Mouse (Mus musculus) embryonic facial prominence, embryonic 15.5 days (tissue): Measurements from ENCODE around the gene Cd3eap. TPM values are rescaled to one million over a fixed set of nuclear protein-coding genes. Genes with fewer than 3 reads are reported as not detected.

Source experiments
- ATAC-seq: fragments of 200-750 bp; cut with Nextera tagmentation; 2 replicates; pipeline ENCODE4 v1.8.0; 2017; ENCODE audit warnings: low read depth, moderate TSS enrichment; ENCODE audit not compliant: insufficient number of reproducible peaks, low FRiP score, low TSS enrichment
- H3K27ac ChIP-seq: fragments of 300-500 bp; sonication (generic); replicated peaks from 2 replicates; pipeline ENCODE4 v1.5.1; 2015; ENCODE audit warnings: mild to moderate bottlenecking, inconsistent platforms
- H3K27me3 ChIP-seq: fragments of 300-500 bp; sonication (generic); 2 replicates; pipeline ENCODE4 v1.6.1; 2015; ENCODE audit warnings: inconsistent platforms
- H3K36me3 ChIP-seq: fragments of 300-500 bp; sonication (generic); 2 replicates; pipeline ENCODE4 v1.6.1; 2015; ENCODE audit warnings: mild to moderate bottlenecking, inconsistent platforms
- H3K4me1 ChIP-seq: fragments of 300-500 bp; sonication (generic); 2 replicates; pipeline ENCODE4 v1.6.1; 2015; ENCODE audit warnings: inconsistent platforms
- H3K4me2 ChIP-seq: fragments of 300-500 bp; sonication (generic); replicated peaks from 2 replicates; pipeline ENCODE4 v1.6.1; 2015; ENCODE audit warnings: mild to moderate bottlenecking, inconsistent platforms
- H3K4me3 ChIP-seq: fragments of 300-500 bp; sonication (generic); replicated peaks from 2 replicates; pipeline ENCODE4 v1.5.1; 2015; ENCODE audit warnings: mild to moderate bottlenecking, inconsistent platforms
- H3K9ac ChIP-seq: fragments of 300-500 bp; sonication (generic); 2 replicates; pipeline ENCODE4 v1.6.1; 2015; ENCODE audit warnings: inconsistent platforms
- H3K9me3 ChIP-seq: fragments of 300-500 bp; sonication (generic); replicated peaks from 2 replicates; pipeline ENCODE4 v1.6.1; 2016; ENCODE audit warnings: inconsistent platforms
- WGBS: fragments of 180-500 bp; shearing (Covaris S2); methylation state at CpG from one replicate; pipeline ENCODE4 v1.1.7; 2015; 5-methylcytosine and 5-hydroxymethylcytosine counted together
- polyA plus RNA-seq: library from polyadenylated mRNA; unstranded; fragments of >200 nt; fragmentation: Nextera tagmentation; extraction: Ambion mirVana; gene quantifications from 2 replicates; pipeline ENCODE4 v1.2.1, GENCODE M21; 2015

Gene Cd3eap
- 30.4 and 32.0 TPM in 2 replicates for polyA plus RNA-seq

DNA sequence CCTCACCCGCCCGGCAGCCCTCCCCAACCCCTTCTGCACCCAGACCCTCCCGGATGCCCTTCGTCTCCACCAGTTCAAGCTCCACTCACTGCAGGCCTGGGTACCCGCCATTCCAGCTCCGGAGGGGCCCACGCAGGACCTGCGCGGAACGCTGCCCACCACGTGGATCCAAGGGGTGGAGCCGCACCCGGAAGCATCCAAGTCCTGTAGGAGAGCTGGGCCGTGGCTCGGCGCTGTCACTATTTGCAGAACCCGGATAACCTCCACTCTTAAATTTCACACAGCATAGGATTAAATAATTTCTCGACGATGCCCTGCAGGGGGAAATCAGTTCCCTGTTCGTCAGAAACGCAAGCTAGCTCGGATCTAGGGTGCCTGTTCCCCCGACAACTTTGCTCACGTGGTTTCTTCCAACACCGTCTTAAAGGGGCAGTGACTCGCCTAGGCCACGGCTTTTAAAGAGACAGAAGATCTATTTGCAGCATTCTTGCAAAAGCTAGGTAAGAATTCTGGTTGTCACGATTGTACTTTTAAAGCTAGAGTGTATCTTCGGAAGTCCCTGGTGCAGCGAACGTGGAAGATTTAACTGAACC is at the start of gene Cd3eap, which contains the start of gene Ppp1r13l:
Gene Cd3eap, minus strand, starts transcription at position 185 of the 593 bp plus-strand sequence.
Gene Ppp1r13l, plus strand, starts transcription at position 451 of the 593 bp plus-strand sequence.
- peak within 1 kb of the TSS; percentile 51 for H3K9ac ChIP-seq
- peak; percentile 76 for ATAC-seq
- peaks cover 34% of the 10 kb centered on the region for H3K36me3 ChIP-seq
- H3K27me3 ChIP-seq, result no peaks in the 10 kb centered on the region
- peaks cover 49% of the 10 kb centered on the region for H3K4me1 ChIP-seq
- H3K9me3 ChIP-seq, result no peaks in the 10 kb centered on the region
- H3K4me3 ChIP-seq, result peak within 1 kb of the TSS; percentile 75
- under 1% methylated on average over 31 of the region's 31 CpGs for WGBS
- peak within 1 kb of the TSS; percentile 87 for H3K27ac ChIP-seq
- peak within 1 kb of the TSS; percentile 89 for H3K4me2 ChIP-seq

DNA sequence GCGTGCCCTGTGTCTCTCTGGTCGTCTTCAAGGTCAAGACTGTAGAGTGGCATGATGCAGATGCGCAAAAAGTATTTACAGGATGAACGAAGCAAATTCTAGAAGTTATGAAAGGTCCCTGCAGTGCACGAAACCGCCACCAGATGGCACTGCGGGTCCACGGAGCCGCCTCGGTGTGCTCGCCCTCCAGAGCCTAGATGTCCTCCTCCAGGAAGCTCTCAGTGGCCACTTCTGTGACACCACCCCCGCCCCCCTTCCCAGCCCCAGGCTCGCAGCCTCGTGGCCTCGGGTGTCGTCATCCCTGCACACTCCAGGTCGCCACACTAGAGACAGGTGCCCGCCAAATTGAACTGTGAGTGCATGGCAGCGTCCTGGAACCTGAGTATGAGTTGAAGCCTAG is 46.1 kb upstream of the Cd3eap start:
- H3K27ac ChIP-seq, result no peak overlapping the region
- H3K9ac ChIP-seq, result no peak overlapping the region
- no peaks in the 10 kb centered on the region for H3K9me3 ChIP-seq
- peak overlapping the region; percentile 28; the same call in 1 of the 2 replicates for H3K4me2 ChIP-seq
- no peaks in the 10 kb centered on the region for H3K36me3 ChIP-seq
- no peak for ATAC-seq
- no peak overlapping the region for H3K4me3 ChIP-seq
- peaks cover 31% of the 10 kb centered on the region for H3K27me3 ChIP-seq
- peaks cover 14% of the 10 kb centered on the region for H3K4me1 ChIP-seq
- 3% methylated on average over 19 of the region's 19 CpGs for WGBS

DNA sequence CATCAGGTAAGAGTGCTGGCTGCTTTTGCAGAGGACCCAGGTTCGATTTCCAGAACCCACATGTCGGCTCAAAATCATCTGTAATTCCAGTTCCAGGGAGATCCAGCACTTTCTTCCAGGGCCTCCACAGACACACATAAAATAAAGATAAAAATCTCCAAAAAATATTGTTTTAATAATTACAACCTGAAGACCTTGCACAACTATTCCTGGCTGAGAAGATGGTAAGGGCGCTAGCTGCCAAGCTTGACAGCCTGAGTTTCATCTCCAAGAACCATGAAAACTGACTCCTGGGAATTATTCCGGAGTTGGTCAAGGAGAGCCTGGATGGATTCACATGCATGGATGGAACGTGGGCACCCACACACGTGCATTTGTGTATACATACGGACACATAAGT is 45.2 kb upstream of the Cd3eap start, which contains the start of gene Ckm:
Gene Ckm, plus strand, starts transcription at position 301 of the 400 bp plus-strand sequence.
- WGBS, result 50% methylated on average over 7 of the region's 7 CpGs
- peaks cover 20% of the 10 kb centered on the region for H3K4me1 ChIP-seq
- H3K27me3 ChIP-seq, result peaks cover 31% of the 10 kb centered on the region
- peak within 1 kb of the TSS; percentile 26 for H3K9ac ChIP-seq
- H3K4me2 ChIP-seq, result peak within 1 kb of the TSS; percentile 90
- peak within 1 kb of the TSS; percentile 53 for H3K4me3 ChIP-seq
- no peak for ATAC-seq
- no peak within 1 kb of the TSS for H3K27ac ChIP-seq
- no peaks in the 10 kb centered on the region for H3K9me3 ChIP-seq
- no peaks in the 10 kb centered on the region for H3K36me3 ChIP-seq

DNA sequence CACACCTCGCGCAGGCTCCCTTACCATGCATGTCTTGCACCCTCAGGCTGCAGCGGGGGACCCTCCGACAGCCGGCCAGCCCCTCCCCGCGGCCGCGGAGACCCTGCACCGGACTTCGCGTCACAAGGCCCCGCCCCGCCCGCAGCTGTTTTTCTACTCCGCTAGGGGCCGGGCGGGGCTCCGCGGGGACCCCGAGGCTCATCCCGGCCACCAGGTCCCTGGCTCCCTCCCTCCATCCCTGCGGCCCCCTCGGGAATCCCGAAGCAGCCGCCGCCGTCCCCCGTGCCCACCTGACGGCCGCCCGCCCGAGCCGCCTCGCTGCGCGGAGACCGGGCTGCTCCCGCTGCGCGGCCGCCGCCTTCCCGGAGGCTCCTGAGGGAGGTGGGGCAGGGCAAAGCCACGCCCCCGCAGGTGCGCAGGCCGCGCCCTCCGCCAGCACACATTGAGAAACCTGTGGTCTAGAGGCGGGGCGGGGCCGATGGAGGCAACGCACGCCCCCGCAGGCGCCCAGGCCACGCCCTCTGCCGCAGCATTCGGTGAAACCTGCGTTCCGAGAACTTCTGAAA is 44.5 kb upstream of the Cd3eap start, which contains the start of gene Klc3:
Gene Klc3, minus strand, starts transcription at position 374 of the 566 bp plus-strand sequence.
- no peak within 1 kb of the TSS for H3K27ac ChIP-seq
- ATAC-seq, result peak; percentile 59
- H3K9me3 ChIP-seq, result no peaks in the 10 kb centered on the region
- H3K36me3 ChIP-seq, result no peaks in the 10 kb centered on the region
- WGBS, result 1% methylated on average over 62 of the region's 62 CpGs
- peak within 1 kb of the TSS; percentile 26 for H3K9ac ChIP-seq
- H3K4me2 ChIP-seq, result peak within 1 kb of the TSS; percentile 90
- peaks cover 24% of the 10 kb centered on the region for H3K4me1 ChIP-seq
- peak within 1 kb of the TSS; percentile 53 for H3K4me3 ChIP-seq
- H3K27me3 ChIP-seq, result peaks cover 31% of the 10 kb centered on the region

DNA sequence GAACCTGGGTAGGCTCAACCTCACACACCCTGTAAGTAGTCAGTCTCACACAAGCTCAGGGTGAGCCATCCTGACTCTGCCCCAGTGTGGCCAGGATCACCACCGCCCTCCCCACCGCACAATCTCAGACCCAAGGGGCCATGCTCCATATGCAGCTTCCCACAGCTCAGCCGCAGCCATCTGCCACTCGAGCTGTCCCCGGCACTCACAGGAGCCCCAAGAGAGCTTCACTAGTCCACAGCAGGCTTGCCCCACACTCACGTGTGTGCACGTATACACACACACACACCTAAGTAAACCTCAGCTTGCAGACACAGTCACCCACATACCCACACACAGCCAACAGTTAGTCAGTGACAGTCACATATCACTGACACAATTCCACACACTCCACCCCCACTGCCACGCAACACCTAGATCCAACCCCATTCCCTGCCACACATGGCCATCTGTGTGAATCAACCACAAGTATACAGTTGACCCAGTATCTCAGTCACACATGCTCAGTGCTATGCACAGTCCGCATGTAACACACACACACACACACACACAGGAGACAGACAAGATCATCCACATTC is 43.3 kb upstream of the Cd3eap start:
- Histone ChIP-seq H3K4me2 (no peak overlapping the region), H3K27me3 (peaks cover 31% of the 10 kb centered on the region), H3K27ac (no peak overlapping the region), H3K36me3 (no peaks in the 10 kb centered on the region), H3K9me3 (no peaks in the 10 kb centered on the region), H3K4me3 (no peak overlapping the region), H3K4me1 (peaks cover 24% of the 10 kb centered on the region), H3K9ac (no peak overlapping the region)
- WGBS, result 83% methylated on average over 9 of the region's 9 CpGs
- ATAC-seq, result no peak

DNA sequence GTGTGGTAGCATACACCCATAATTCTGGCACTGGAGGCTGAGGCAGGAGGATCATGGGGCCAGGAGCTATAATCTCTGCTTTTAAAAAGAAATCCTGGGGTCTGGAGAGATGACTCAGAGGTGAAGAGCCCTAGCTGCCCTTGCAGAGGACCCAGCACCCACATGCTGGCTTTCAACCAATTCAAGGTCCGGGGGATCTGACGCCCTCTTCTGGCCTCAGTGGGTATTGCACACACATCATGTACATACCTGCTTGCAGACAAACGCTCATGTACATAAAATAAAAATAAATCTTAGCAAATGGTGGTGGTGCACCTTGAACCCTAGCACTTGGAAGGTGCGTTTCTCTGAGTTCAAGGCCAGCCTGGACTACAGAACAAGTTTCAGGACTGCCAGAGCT is 41.7 kb upstream of the Cd3eap start:
- H3K4me3 ChIP-seq, result no peak overlapping the region
- H3K27me3 ChIP-seq, result peaks cover 31% of the 10 kb centered on the region
- no peak overlapping the region for H3K27ac ChIP-seq
- no peak overlapping the region for H3K4me2 ChIP-seq
- no peak overlapping the region for H3K9ac ChIP-seq
- 80% methylated on average over 4 of the region's 4 CpGs for WGBS
- ATAC-seq, result no peak
- H3K9me3 ChIP-seq, result no peaks in the 10 kb centered on the region
- H3K4me1 ChIP-seq, result peaks cover 24% of the 10 kb centered on the region
- H3K36me3 ChIP-seq, result no peaks in the 10 kb centered on the region

DNA sequence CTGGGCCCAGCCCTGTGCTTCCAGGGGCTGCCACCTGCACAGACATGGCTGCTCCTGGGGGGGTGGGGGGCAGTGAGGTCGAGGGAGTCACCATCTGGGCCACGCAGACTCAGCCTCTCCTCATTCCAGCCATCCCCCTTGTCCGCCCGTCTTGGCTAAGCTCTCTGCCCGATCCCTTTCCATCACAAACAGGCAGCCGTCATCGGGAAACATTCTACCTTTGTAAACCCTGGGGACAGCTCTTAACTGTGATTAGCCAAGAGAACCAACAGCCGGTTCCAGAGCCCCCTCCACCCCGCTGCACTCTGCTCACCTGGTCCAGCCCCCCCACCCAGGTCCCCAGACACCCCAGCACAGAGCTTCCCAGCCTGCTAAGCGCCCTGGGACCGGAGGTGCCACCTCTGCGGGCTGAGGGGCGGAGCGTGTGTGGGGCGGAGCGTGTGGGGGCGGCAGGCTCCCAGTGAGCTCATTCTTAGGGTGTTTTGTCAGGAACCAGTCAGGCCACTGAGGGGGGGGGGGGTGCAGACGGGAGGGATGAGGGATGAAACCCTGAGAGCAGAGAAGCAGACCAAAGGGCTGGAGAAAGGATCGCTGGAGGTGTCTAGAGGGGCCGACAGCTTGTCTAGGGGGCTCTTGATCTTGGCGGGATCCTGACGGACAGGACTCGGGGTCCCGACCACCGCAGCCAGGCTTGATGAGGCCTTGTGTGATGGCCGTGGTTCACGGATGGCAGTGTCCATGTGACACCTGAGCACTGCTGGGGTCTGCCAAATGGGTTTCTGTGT is 40.4 kb upstream of the Cd3eap start:
- 2% methylated on average over 26 of the region's 27 CpGs for WGBS
- Histone ChIP-seq H3K27ac (peak overlapping the region; percentile 69), H3K9me3 (no peaks in the 10 kb centered on the region), H3K4me1 (peaks cover 22% of the 10 kb centered on the region), H3K36me3 (peaks cover 10% of the 10 kb centered on the region), H3K4me3 (peak overlapping the region; percentile 36), H3K9ac (peak overlapping the region; percentile 12; the same call in 1 of the 2 replicates), H3K4me2 (peak overlapping the region; percentile 47), H3K27me3 (peaks cover 25% of the 10 kb centered on the region)
- peak; percentile 66 for ATAC-seq

DNA sequence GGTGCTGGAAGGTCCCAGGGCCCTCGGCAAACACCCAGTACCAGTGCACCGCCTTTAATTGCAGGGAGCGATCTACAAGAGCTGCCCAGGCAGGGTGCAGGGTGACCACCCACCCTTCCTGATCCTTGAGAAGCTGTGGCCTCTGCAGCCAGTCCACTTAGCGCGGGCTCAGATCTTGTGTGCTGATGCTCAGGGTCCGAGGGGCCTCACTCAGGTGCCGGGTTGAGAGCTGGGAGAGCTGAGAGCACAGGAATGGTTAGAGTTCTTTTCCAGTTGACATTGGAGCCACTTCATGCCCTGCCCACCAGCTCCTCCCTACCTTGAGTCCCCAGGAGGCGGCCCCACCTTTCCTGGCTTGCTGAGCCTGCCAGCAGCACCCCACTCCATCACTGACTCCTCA is 35.2 kb upstream of the Cd3eap start:
- no peak overlapping the region for H3K4me3 ChIP-seq
- H3K27ac ChIP-seq, result no peak overlapping the region
- peaks cover 61% of the 10 kb centered on the region for H3K36me3 ChIP-seq
- no peaks in the 10 kb centered on the region for H3K27me3 ChIP-seq
- WGBS, result 86% methylated on average over 8 of the region's 8 CpGs
- H3K9ac ChIP-seq, result no peak overlapping the region
- no peak overlapping the region for H3K4me2 ChIP-seq
- H3K4me1 ChIP-seq, result peaks cover 4% of the 10 kb centered on the region; the same call in 1 of the 2 replicates
- no peak for ATAC-seq
- H3K9me3 ChIP-seq, result no peaks in the 10 kb centered on the region

DNA sequence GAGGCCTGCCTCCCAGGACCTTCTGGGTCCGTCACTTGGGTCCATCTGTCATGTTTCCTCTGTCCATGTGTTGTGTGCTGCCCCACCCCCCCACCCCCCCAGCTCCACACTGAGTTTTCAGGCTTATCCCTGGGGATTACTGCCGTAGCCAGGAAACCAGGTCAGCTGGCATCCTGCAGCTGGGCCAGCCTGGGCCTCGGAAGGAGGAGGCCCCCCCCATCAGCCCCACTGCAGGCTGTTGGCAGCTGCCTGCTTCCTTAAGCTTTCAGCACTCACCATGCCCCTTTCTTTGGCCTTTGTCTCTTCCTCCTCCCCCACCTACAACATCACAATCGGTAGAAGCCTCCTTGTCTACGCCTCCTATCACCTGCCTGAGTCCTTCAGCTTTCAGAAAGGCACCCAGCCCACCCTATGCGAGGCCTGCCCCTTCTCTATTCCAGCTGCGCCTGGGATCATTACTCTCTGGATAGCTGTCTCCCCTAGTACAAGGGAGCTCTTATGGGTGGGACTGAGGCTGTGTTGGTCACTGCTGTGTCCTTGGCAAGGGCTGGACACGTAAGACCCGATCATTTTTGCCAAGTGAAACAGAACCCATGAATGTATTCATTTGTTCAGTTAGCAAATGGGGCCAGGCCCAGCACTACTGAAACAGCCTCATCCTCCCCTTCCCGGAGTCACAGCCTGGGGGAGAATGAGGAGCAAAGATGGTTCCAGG is 29.6 kb upstream of the Cd3eap start:
- H3K4me2 ChIP-seq, result no peak overlapping the region
- 67% methylated on average over 10 of the region's 10 CpGs for WGBS
- peaks cover 2% of the 10 kb centered on the region for H3K4me1 ChIP-seq
- H3K4me3 ChIP-seq, result no peak overlapping the region
- H3K27ac ChIP-seq, result peak overlapping the region; percentile 28; the same call in 1 of the 2 replicates
- H3K9ac ChIP-seq, result no peak overlapping the region
- H3K9me3 ChIP-seq, result no peaks in the 10 kb centered on the region
- no peak for ATAC-seq
- peaks cover 95% of the 10 kb centered on the region for H3K36me3 ChIP-seq
- H3K27me3 ChIP-seq, result no peaks in the 10 kb centered on the region

DNA sequence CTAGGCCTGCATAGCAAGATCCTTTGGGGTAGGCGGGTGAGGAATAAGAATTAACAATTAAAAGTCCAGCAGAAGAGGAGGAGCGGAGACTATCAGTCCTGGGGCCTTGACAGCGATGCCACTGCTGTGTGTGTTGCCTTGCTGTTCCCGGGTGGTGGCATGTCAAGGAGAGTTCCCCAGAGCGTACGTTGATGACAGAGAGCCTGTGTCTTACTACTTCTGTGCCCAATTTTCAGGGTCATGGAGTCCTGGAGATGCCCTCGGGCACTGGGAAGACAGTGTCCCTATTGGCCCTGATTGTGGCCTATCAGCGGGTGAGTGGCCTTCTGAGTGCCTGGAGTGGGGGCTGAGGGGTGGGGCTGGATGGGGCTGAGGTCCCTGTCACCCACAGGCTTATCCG is 24.4 kb upstream of the Cd3eap start:
- Histone ChIP-seq H3K4me2 (peak overlapping the region; percentile 68; the same call in 1 of the 2 replicates), H3K4me1 (peaks cover 16% of the 10 kb centered on the region), H3K9me3 (no peaks in the 10 kb centered on the region), H3K27me3 (no peaks in the 10 kb centered on the region), H3K9ac (no peak overlapping the region), H3K36me3 (peaks cover 48% of the 10 kb centered on the region), H3K4me3 (no peak overlapping the region), H3K27ac (no peak overlapping the region)
- no peak for ATAC-seq
- 64% methylated on average over 9 of the region's 9 CpGs for WGBS
